Mouse (Mus musculus): ENCODE measurements around the gene Man2c1. TPM values are rescaled to one million over a fixed set of nuclear protein-coding genes. Genes with fewer than 3 reads are reported as not detected.

Man2c1 gene
- 64.4 and 64.6 TPM in 2 replicates for polyA plus RNA-seq (2016; fragmentation: Nextera tagmentation; extraction: Ambion mirVana)

- Histone ChIP-seq H3K27me3 (replicated peaks) (no peaks in the 10 kb centered on the region), H3K36me3 (peaks cover 33% of the 10 kb centered on the region), H3K4me3 (peak within 1 kb of the TSS; percentile 74), H3K9ac (peak within 1 kb of the TSS; percentile 72), H3K4me1 (peaks cover 8% of the 10 kb centered on the region), H3K9me3 (no peaks in the 10 kb centered on the region), H3K27ac (peak within 1 kb of the TSS; percentile 75), H3K4me2 (replicated peaks) (peak within 1 kb of the TSS; percentile 94)
- ATAC-seq (ENCODE audit: low FRiP score, low read depth): peak; percentile 95
- WGBS: under 1% methylated on average over 58 of the region's 58 CpGs
Measured at GRCm38 (mm10) chr9:57130577-57131433, at the start of gene Man2c1. Man2c1 (plus strand) TSS chr9:57130690.

- Histone ChIP-seq H3K36me3 (peaks cover 8% of the 10 kb centered on the region; the same call in 1 of the 2 replicates), H3K4me2 (replicated peaks) (no peak overlapping the region), H3K4me1 (peaks cover 6% of the 10 kb centered on the region; the same call in 1 of the 2 replicates), H3K27ac (no peak overlapping the region), H3K9ac (no peak overlapping the region), H3K27me3 (replicated peaks) (no peaks in the 10 kb centered on the region), H3K4me3 (no peak overlapping the region), H3K9me3 (no peaks in the 10 kb centered on the region)
- 77% methylated on average over 3 of the region's 3 CpGs for WGBS
- no peak for ATAC-seq (ENCODE audit: low FRiP score, low read depth)
Measured at GRCm38 (mm10) chr9:57082236-57082635, 48.3 kb upstream of the Man2c1 start.

- no peak for ATAC-seq (ENCODE audit: low FRiP score, low read depth)
- no peak overlapping the region for H3K27ac ChIP-seq
- no peak overlapping the region for H3K4me3 ChIP-seq
- no peaks in the 10 kb centered on the region for H3K4me1 ChIP-seq
- H3K9ac ChIP-seq: no peak overlapping the region
- 93% methylated on average over 13 of the region's 13 CpGs for WGBS
- peaks cover 78% of the 10 kb centered on the region for H3K36me3 ChIP-seq
- no peaks in the 10 kb centered on the region for H3K9me3 ChIP-seq
- no peaks in the 10 kb centered on the region for H3K27me3 ChIP-seq (replicated peaks)
- no peak overlapping the region for H3K4me2 ChIP-seq (replicated peaks)
Measured at GRCm38 (mm10) chr9:57117261-57117755, 13.2 kb upstream of the Man2c1 start.

- Histone ChIP-seq H3K9ac (no peak overlapping the region), H3K27me3 (replicated peaks) (no peaks in the 10 kb centered on the region), H3K36me3 (peaks cover 39% of the 10 kb centered on the region), H3K4me2 (replicated peaks) (peak overlapping the region; percentile 94), H3K4me1 (peaks cover 8% of the 10 kb centered on the region), H3K9me3 (no peaks in the 10 kb centered on the region), H3K4me3 (no peak overlapping the region), H3K27ac (no peak overlapping the region)
- ATAC-seq (ENCODE audit: low FRiP score, low read depth): no peak
Measured at GRCm38 (mm10) chr9:57129641-57130040, 849 bp upstream of the Man2c1 start.

GRCm38 (mm10) chr9:57137246-57137645, 6.8 kb downstream of the Man2c1 start:
- Histone ChIP-seq H3K9ac (no peak overlapping the region), H3K4me3 (no peak overlapping the region), H3K9me3 (no peaks in the 10 kb centered on the region), H3K4me2 (replicated peaks) (no peak overlapping the region), H3K4me1 (no peaks in the 10 kb centered on the region), H3K36me3 (peaks cover 69% of the 10 kb centered on the region), H3K27ac (no peak overlapping the region), H3K27me3 (replicated peaks) (no peaks in the 10 kb centered on the region)
- ATAC-seq (ENCODE audit: low FRiP score, low read depth): no peak
- WGBS: 89% methylated on average over 6 of the region's 6 CpGs

- no peak for ATAC-seq (ENCODE audit: low FRiP score, low read depth)
- Histone ChIP-seq H3K27ac (no peak overlapping the region), H3K27me3 (replicated peaks) (no peaks in the 10 kb centered on the region), H3K4me3 (no peak overlapping the region), H3K4me2 (replicated peaks) (no peak overlapping the region), H3K9ac (no peak overlapping the region), H3K36me3 (peaks cover 71% of the 10 kb centered on the region), H3K9me3 (no peaks in the 10 kb centered on the region), H3K4me1 (no peaks in the 10 kb centered on the region)
- 89% methylated on average over 9 of the region's 9 CpGs for WGBS
Measured at GRCm38 (mm10) chr9:57137777-57138176, 7.3 kb downstream of the Man2c1 start.

GRCm38 (mm10) chr9:57138507-57138906, 8.0 kb downstream of the Man2c1 start:
- ATAC-seq (ENCODE audit: low FRiP score, low read depth): no peak
- Histone ChIP-seq H3K9ac (no peak overlapping the region), H3K4me1 (no peaks in the 10 kb centered on the region), H3K36me3 (peaks cover 77% of the 10 kb centered on the region), H3K27me3 (replicated peaks) (no peaks in the 10 kb centered on the region), H3K9me3 (no peaks in the 10 kb centered on the region), H3K4me2 (replicated peaks) (no peak overlapping the region), H3K27ac (no peak overlapping the region), H3K4me3 (no peak overlapping the region)
- 95% methylated on average over 6 of the region's 6 CpGs for WGBS

GRCm38 (mm10) chr9:57139110-57139509, 8.6 kb downstream of the Man2c1 start:
- no peak for ATAC-seq (ENCODE audit: low FRiP score, low read depth)
- Histone ChIP-seq H3K27me3 (replicated peaks) (no peaks in the 10 kb centered on the region), H3K4me3 (no peak overlapping the region), H3K9ac (no peak overlapping the region), H3K4me2 (replicated peaks) (no peak overlapping the region), H3K27ac (no peak overlapping the region), H3K4me1 (no peaks in the 10 kb centered on the region), H3K36me3 (peaks cover 77% of the 10 kb centered on the region), H3K9me3 (no peaks in the 10 kb centered on the region)
- 91% methylated on average over 9 of the region's 9 CpGs for WGBS

GRCm38 (mm10) chr9:57139571-57139970, 9.1 kb downstream of the Man2c1 start:
- no peak overlapping the region for H3K4me3 ChIP-seq
- H3K27me3 ChIP-seq (replicated peaks): no peaks in the 10 kb centered on the region
- no peak for ATAC-seq (ENCODE audit: low FRiP score, low read depth)
- H3K9me3 ChIP-seq: no peaks in the 10 kb centered on the region
- H3K36me3 ChIP-seq: peaks cover 77% of the 10 kb centered on the region
- H3K9ac ChIP-seq: no peak overlapping the region
- no peak overlapping the region for H3K27ac ChIP-seq
- WGBS: 96% methylated on average over 5 of the region's 5 CpGs
- no peaks in the 10 kb centered on the region for H3K4me1 ChIP-seq
- H3K4me2 ChIP-seq (replicated peaks): no peak overlapping the region

GRCm38 (mm10) chr9:57141417-57142353, 11.2 kb downstream of the Man2c1 start:
- Histone ChIP-seq H3K27me3 (replicated peaks) (no peaks in the 10 kb centered on the region), H3K4me2 (replicated peaks) (no peak overlapping the region), H3K36me3 (peaks cover 64% of the 10 kb centered on the region), H3K4me1 (peaks cover 2% of the 10 kb centered on the region; the same call in 1 of the 2 replicates), H3K4me3 (no peak overlapping the region), H3K27ac (no peak overlapping the region), H3K9ac (no peak overlapping the region), H3K9me3 (no peaks in the 10 kb centered on the region)
- no peak for ATAC-seq (ENCODE audit: low FRiP score, low read depth)
- 91% methylated on average over 17 of the region's 17 CpGs for WGBS

- Histone ChIP-seq H3K36me3 (peaks cover 49% of the 10 kb centered on the region), H3K9ac (no peak overlapping the region), H3K4me2 (replicated peaks) (no peak overlapping the region), H3K27ac (no peak overlapping the region), H3K4me3 (no peak overlapping the region), H3K27me3 (replicated peaks) (no peaks in the 10 kb centered on the region), H3K4me1 (peaks cover 12% of the 10 kb centered on the region), H3K9me3 (no peaks in the 10 kb centered on the region)
- no peak for ATAC-seq (ENCODE audit: low FRiP score, low read depth)
- 92% methylated on average over 11 of the region's 11 CpGs for WGBS
Measured at GRCm38 (mm10) chr9:57143212-57143611, 12.7 kb downstream of the Man2c1 start.

GRCm38 (mm10) chr9:57144830-57145229, 14.3 kb downstream of the Man2c1 start:
- Histone ChIP-seq H3K9me3 (no peaks in the 10 kb centered on the region), H3K9ac (no peak overlapping the region), H3K27me3 (replicated peaks) (no peaks in the 10 kb centered on the region), H3K27ac (no peak overlapping the region), H3K36me3 (peaks cover 32% of the 10 kb centered on the region), H3K4me2 (replicated peaks) (no peak overlapping the region), H3K4me1 (peaks cover 18% of the 10 kb centered on the region), H3K4me3 (no peak overlapping the region)
- 92% methylated on average over 8 of the region's 8 CpGs for WGBS
- ATAC-seq (ENCODE audit: low FRiP score, low read depth): no peak
